Mouse (Mus musculus) embryonic facial prominence, embryonic 11.5 days (tissue): ENCODE results near the gene Cadps2. TPM values are rescaled to one million over a fixed set of nuclear protein-coding genes. Genes with fewer than 3 reads are reported as not detected.

Source experiments
- ATAC-seq: fragments of 200-750 bp; cut with Nextera tagmentation; replicated peaks from 2 replicates; pipeline ENCODE4 v1.8.0; 2017; ENCODE audit warnings: low read depth; ENCODE audit not compliant: insufficient number of reproducible peaks, low FRiP score, low TSS enrichment
- DNase-seq: peaks from one replicate; pipeline ENCODE4 v3.0.0-alpha.2; 2015; ENCODE audit warnings: low spot score
- H3K27ac ChIP-seq: fragments of 300-500 bp; sonication (generic); replicated peaks from 2 replicates; pipeline ENCODE4 v1.5.1; 2014; ENCODE audit warnings: mild to moderate bottlenecking, low read depth, low read length, control low read depth
- H3K27me3 ChIP-seq: fragments of 300-500 bp; sonication (generic); 2 replicates; pipeline ENCODE4 v1.6.1; 2014; ENCODE audit warnings: mild to moderate bottlenecking, low read length, moderate library complexity, mixed read lengths; ENCODE audit not compliant: control insufficient read depth, insufficient read depth
- H3K36me3 ChIP-seq: fragments of 300-500 bp; sonication (generic); replicated peaks from 2 replicates; pipeline ENCODE4 v1.6.1; 2014; ENCODE audit warnings: low read depth, mild to moderate bottlenecking, low read length, moderate library complexity, mixed read lengths; ENCODE audit not compliant: control insufficient read depth, insufficient read depth
- H3K4me1 ChIP-seq: fragments of 300-500 bp; sonication (generic); 2 replicates; pipeline ENCODE4 v1.6.1; 2014; ENCODE audit warnings: low read length, mixed read lengths; ENCODE audit not compliant: control insufficient read depth, insufficient read depth
- H3K4me2 ChIP-seq: fragments of 300-500 bp; sonication (generic); 2 replicates; pipeline ENCODE4 v1.6.1; 2014; ENCODE audit warnings: low read depth, mild to moderate bottlenecking, control low read depth, low read length, moderate library complexity
- H3K4me3 ChIP-seq: fragments of 300-500 bp; sonication (generic); 2 replicates; pipeline ENCODE4 v1.5.1; 2014; ENCODE audit warnings: low read depth, low read length, control low read depth
- H3K9ac ChIP-seq: fragments of 300-500 bp; sonication (generic); replicated peaks from 2 replicates; pipeline ENCODE4 v1.6.1; 2014; ENCODE audit warnings: mild to moderate bottlenecking, control low read depth, low read length
- H3K9me3 ChIP-seq: fragments of 300-500 bp; sonication (generic); replicated peaks from 2 replicates; pipeline ENCODE4 v1.6.1; 2016; ENCODE audit warnings: mild to moderate bottlenecking, low read length, inconsistent platforms, mixed read lengths; ENCODE audit not compliant: control insufficient read depth
- WGBS: fragments of 180-500 bp; shearing (Covaris S2); extraction: QIAGEN DNeasy Blood & Tissue Kit; methylation state at CpG from one replicate; pipeline ENCODE4 v1.1.7; 2014; 5-methylcytosine and 5-hydroxymethylcytosine counted together
- polyA plus RNA-seq: library from polyadenylated mRNA; unstranded; fragments of >200 nt; fragmentation: Nextera tagmentation; extraction: Ambion mirVana; gene quantifications from 2 replicates; pipeline ENCODE4 v1.2.1, GENCODE M21; 2014

The Cadps2 gene
- polyA plus RNA-seq, 1 experiment from 2014 or later, result 2.8 TPM

- Histone ChIP-seq H3K9me3 (no peaks in the 10 kb centered on the region), H3K4me1 (no peaks in the 10 kb centered on the region), H3K9ac (no peak overlapping the region), H3K4me2 (no peak overlapping the region), H3K27me3 (no peaks in the 10 kb centered on the region), H3K27ac (no peak overlapping the region), H3K36me3 (no peaks in the 10 kb centered on the region), H3K4me3 (no peak overlapping the region)
- ATAC-seq (no peak), DNase-seq (no peak)
- WGBS, result 93% methylated on average over 11 of the region's 11 CpGs
Measured at GRCm38 (mm10) chr6:23853464-23853863, 14.2 kb upstream of the Cadps2 start.

- H3K27ac ChIP-seq, result no peak overlapping the region
- no peak for ATAC-seq
- 0% methylated on average over 15 of the region's 15 CpGs for WGBS
Measured at GRCm38 (mm10) chr6:23840001-23840400, 780 bp upstream of the Cadps2 start.

GRCm38 (mm10) chr6:23838401-23839008 lies 716 bp downstream of the Cadps2 start:
- ATAC-seq, result peak; percentile 63
- H3K4me1 ChIP-seq, result no peaks in the 10 kb centered on the region; the same call in 1 of the 2 replicates
- peak overlapping the region; percentile 53 for H3K4me3 ChIP-seq
- H3K36me3 ChIP-seq, result no peaks in the 10 kb centered on the region
- WGBS, result under 1% methylated on average over 28 of the region's 35 CpGs
- peak overlapping the region; percentile 60 for H3K9ac ChIP-seq
- peaks cover 13% of the 10 kb centered on the region for H3K27me3 ChIP-seq
- H3K27ac ChIP-seq, result no peak overlapping the region
- peak overlapping the region; percentile 92 for H3K4me2 ChIP-seq
- no peaks in the 10 kb centered on the region for H3K9me3 ChIP-seq
- DNase-seq, result peak; percentile 30

More at GRCm38 (mm10) chr6:23840001-23840400, 780 bp upstream of the Cadps2 start:
- Histone ChIP-seq H3K9me3 (no peaks in the 10 kb centered on the region), H3K4me2 (peak overlapping the region; percentile 92), H3K4me3 (peak overlapping the region; percentile 53), H3K36me3 (no peaks in the 10 kb centered on the region), H3K9ac (no peak overlapping the region), H3K27me3 (peaks cover 13% of the 10 kb centered on the region), H3K4me1 (no peaks in the 10 kb centered on the region; the same call in 1 of the 2 replicates)
- DNase-seq, result peak; percentile 54

GRCm38 (mm10) chr6:23837631-23838030 lies 1.6 kb downstream of the Cadps2 start:
- H3K27ac ChIP-seq, result no peak overlapping the region
- H3K4me3 ChIP-seq, result no peak overlapping the region
- H3K4me1 ChIP-seq, result no peaks in the 10 kb centered on the region; the same call in 1 of the 2 replicates
- H3K9me3 ChIP-seq, result no peaks in the 10 kb centered on the region
- peaks cover 13% of the 10 kb centered on the region for H3K27me3 ChIP-seq
- ATAC-seq, result no peak
- no peak overlapping the region for H3K4me2 ChIP-seq
- WGBS, result 94% methylated on average over 7 of the region's 7 CpGs
- no peak overlapping the region for H3K9ac ChIP-seq
- DNase-seq, result no peak
- no peaks in the 10 kb centered on the region for H3K36me3 ChIP-seq

GRCm38 (mm10) chr6:23837127-23837526 lies 2.1 kb downstream of the Cadps2 start:
- no peak overlapping the region for H3K4me2 ChIP-seq
- no peaks in the 10 kb centered on the region; the same call in 1 of the 2 replicates for H3K4me1 ChIP-seq
- H3K9ac ChIP-seq, result no peak overlapping the region
- 82% methylated on average over 5 of the region's 5 CpGs for WGBS
- ATAC-seq, result no peak
- DNase-seq, result no peak
- no peak overlapping the region for H3K4me3 ChIP-seq
- no peaks in the 10 kb centered on the region for H3K36me3 ChIP-seq
- H3K27me3 ChIP-seq, result peaks cover 13% of the 10 kb centered on the region
- no peaks in the 10 kb centered on the region for H3K9me3 ChIP-seq
- H3K27ac ChIP-seq, result no peak overlapping the region

GRCm38 (mm10) chr6:23836694-23837093 lies 2.5 kb downstream of the Cadps2 start:
- no peaks in the 10 kb centered on the region for H3K9me3 ChIP-seq
- no peaks in the 10 kb centered on the region; the same call in 1 of the 2 replicates for H3K4me1 ChIP-seq
- H3K27ac ChIP-seq, result no peak overlapping the region
- DNase-seq (no peak), ATAC-seq (no peak)
- WGBS, result 48% methylated on average over 2 of the region's 2 CpGs
- H3K9ac ChIP-seq, result no peak overlapping the region
- H3K4me3 ChIP-seq, result no peak overlapping the region
- H3K4me2 ChIP-seq, result no peak overlapping the region
- no peaks in the 10 kb centered on the region for H3K36me3 ChIP-seq
- H3K27me3 ChIP-seq, result peaks cover 13% of the 10 kb centered on the region

- Histone ChIP-seq H3K4me2 (no peak overlapping the region), H3K9me3 (no peaks in the 10 kb centered on the region), H3K36me3 (no peaks in the 10 kb centered on the region), H3K4me1 (no peaks in the 10 kb centered on the region; the same call in 1 of the 2 replicates), H3K27ac (no peak overlapping the region), H3K9ac (no peak overlapping the region), H3K27me3 (peaks cover 13% of the 10 kb centered on the region), H3K4me3 (no peak overlapping the region)
- DNase-seq, result no peak
- ATAC-seq, result no peak
- WGBS, result 89% methylated on average over 4 of the region's 4 CpGs
Measured at GRCm38 (mm10) chr6:23835552-23835951, 3.7 kb downstream of the Cadps2 start.

- WGBS, result 52% methylated on average over 3 of the region's 3 CpGs
- H3K4me3 ChIP-seq, result no peak overlapping the region
Measured at GRCm38 (mm10) chr6:23830741-23831140, 8.5 kb downstream of the Cadps2 start.

More at GRCm38 (mm10) chr6:23830741-23831140, 8.5 kb downstream of the Cadps2 start:
- H3K9me3 ChIP-seq, result no peaks in the 10 kb centered on the region
- DNase-seq (no peak), ATAC-seq (no peak)
- no peak overlapping the region for H3K9ac ChIP-seq
- H3K36me3 ChIP-seq, result no peaks in the 10 kb centered on the region
- no peaks in the 10 kb centered on the region; the same call in 1 of the 2 replicates for H3K27me3 ChIP-seq
- no peak overlapping the region for H3K4me2 ChIP-seq
- no peaks in the 10 kb centered on the region for H3K4me1 ChIP-seq
- no peak overlapping the region for H3K27ac ChIP-seq
